Mouse (Mus musculus): ENCODE measurements at regions not wholly inside any gene's neighbourhood (a gene's known extent, or its start where the extent isn't known, plus 50 kb on each side); places are given as distances from the start of the nearest gene placed in this dataset.

GRCm38 (mm10) chr16:12681474-12681873 lies 428.0 kb upstream of the Ercc4 start:
- Histone ChIP-seq H3K9me3 (replicated peaks) (no peaks in the 10 kb centered on the region), H3K4me3 (ENCODE audit: low read depth, low read length) (no peak overlapping the region), H3K4me1 (ENCODE audit: insufficient read depth, low read depth, low read length) (no peaks in the 10 kb centered on the region), H3K36me3 (replicated peaks) (no peaks in the 10 kb centered on the region), H3K27me3 (ENCODE audit: insufficient read depth, low read length) (no peaks in the 10 kb centered on the region)
- ATAC-seq (ENCODE audit: extremely low read depth, insufficient number of reproducible peaks, low FRiP score, poor library complexity, severe bottlenecking) (no peak), DNase-seq (ENCODE audit: low spot score) (no peak)
- TF ChIP-seq CTCF (IDR thresholded peaks at IDR 0.05; ENCODE audit: low read depth, low read length) (no peak), TAL1 (conservative IDR thresholded peaks at IDR 0.05; ENCODE audit: low read depth, low read length) (no peak), GATA2 (IDR thresholded peaks at IDR 0.05; ENCODE audit: borderline replicate concordance, low read depth, low read length) (no peak), POLR2AphosphoS5 (IDR thresholded peaks at IDR 0.05; ENCODE audit: insufficient replicate concordance, low read depth, low read length) (no peak), GATA1 (IDR thresholded peaks at IDR 0.05; ENCODE audit: borderline replicate concordance, low read length) (no peak)

GRCm38 (mm10) chr16:12685816-12686215 lies 423.7 kb upstream of the Ercc4 start:
- H3K9me3 ChIP-seq (replicated peaks), result no peaks in the 10 kb centered on the region
- no peaks in the 10 kb centered on the region for H3K36me3 ChIP-seq (replicated peaks)
- no peaks in the 10 kb centered on the region for H3K27me3 ChIP-seq (ENCODE audit: insufficient read depth, low read length)
- DNase-seq (ENCODE audit: low spot score) (no peak), ATAC-seq (ENCODE audit: extremely low read depth, insufficient number of reproducible peaks, low FRiP score, poor library complexity, severe bottlenecking) (no peak)
- no peak overlapping the region for H3K4me3 ChIP-seq (ENCODE audit: low read depth, low read length)
- no peaks in the 10 kb centered on the region for H3K4me1 ChIP-seq (ENCODE audit: insufficient read depth, low read depth, low read length)
- TF ChIP-seq GATA1 (IDR thresholded peaks at IDR 0.05; ENCODE audit: borderline replicate concordance, low read length) (no peak), CTCF (IDR thresholded peaks at IDR 0.05; ENCODE audit: low read depth, low read length) (no peak), TAL1 (conservative IDR thresholded peaks at IDR 0.05; ENCODE audit: low read depth, low read length) (no peak), POLR2AphosphoS5 (IDR thresholded peaks at IDR 0.05; ENCODE audit: insufficient replicate concordance, low read depth, low read length) (no peak), GATA2 (IDR thresholded peaks at IDR 0.05; ENCODE audit: borderline replicate concordance, low read depth, low read length) (no peak)

GRCm38 (mm10) chr16:12691776-12692175 lies 417.7 kb upstream of the Ercc4 start:
- ATAC-seq (ENCODE audit: extremely low read depth, insufficient number of reproducible peaks, low FRiP score, poor library complexity, severe bottlenecking) (no peak), DNase-seq (ENCODE audit: low spot score) (no peak)

GRCm38 (mm10) chr16:12692739-12693292 lies 416.7 kb upstream of the Ercc4 start:
- Histone ChIP-seq H3K4me3 (ENCODE audit: low read depth, low read length) (no peak overlapping the region), H3K36me3 (replicated peaks) (no peaks in the 10 kb centered on the region), H3K27me3 (ENCODE audit: insufficient read depth, low read length) (no peaks in the 10 kb centered on the region), H3K4me1 (ENCODE audit: insufficient read depth, low read depth, low read length) (no peaks in the 10 kb centered on the region), H3K9me3 (replicated peaks) (no peaks in the 10 kb centered on the region)
- TF ChIP-seq GATA1 (IDR thresholded peaks at IDR 0.05; ENCODE audit: borderline replicate concordance, low read length), result no peak
- TF ChIP-seq POLR2AphosphoS5 (IDR thresholded peaks at IDR 0.05; ENCODE audit: insufficient replicate concordance, low read depth, low read length), result no peak
- TF ChIP-seq GATA2 (IDR thresholded peaks at IDR 0.05; ENCODE audit: borderline replicate concordance, low read depth, low read length), result no peak
- TF ChIP-seq CTCF (IDR thresholded peaks at IDR 0.05; ENCODE audit: low read depth, low read length), result no peak
- TF ChIP-seq TAL1 (conservative IDR thresholded peaks at IDR 0.05; ENCODE audit: low read depth, low read length), result no peak
- DNase-seq (ENCODE audit: low spot score) (no peak), ATAC-seq (ENCODE audit: extremely low read depth, insufficient number of reproducible peaks, low FRiP score, poor library complexity, severe bottlenecking) (no peak)

More at GRCm38 (mm10) chr16:12691776-12692175, 417.7 kb upstream of the Ercc4 start:
- Histone ChIP-seq H3K9me3 (replicated peaks) (no peaks in the 10 kb centered on the region), H3K36me3 (replicated peaks) (no peaks in the 10 kb centered on the region), H3K4me3 (ENCODE audit: low read depth, low read length) (no peak overlapping the region), H3K27me3 (ENCODE audit: insufficient read depth, low read length) (no peaks in the 10 kb centered on the region), H3K4me1 (ENCODE audit: insufficient read depth, low read depth, low read length) (no peaks in the 10 kb centered on the region)
- no peak for TF ChIP-seq CTCF (IDR thresholded peaks at IDR 0.05; ENCODE audit: low read depth, low read length)
- no peak for TF ChIP-seq GATA2 (IDR thresholded peaks at IDR 0.05; ENCODE audit: borderline replicate concordance, low read depth, low read length)
- TF ChIP-seq POLR2AphosphoS5 (IDR thresholded peaks at IDR 0.05; ENCODE audit: insufficient replicate concordance, low read depth, low read length), result no peak
- no peak for TF ChIP-seq TAL1 (conservative IDR thresholded peaks at IDR 0.05; ENCODE audit: low read depth, low read length)
- no peak for TF ChIP-seq GATA1 (IDR thresholded peaks at IDR 0.05; ENCODE audit: borderline replicate concordance, low read length)

- no peaks in the 10 kb centered on the region for H3K27me3 ChIP-seq (ENCODE audit: insufficient read depth, low read length)
- H3K36me3 ChIP-seq (replicated peaks), result no peaks in the 10 kb centered on the region
- no peak for ATAC-seq (ENCODE audit: extremely low read depth, insufficient number of reproducible peaks, low FRiP score, poor library complexity, severe bottlenecking)
- no peak overlapping the region for H3K4me3 ChIP-seq (ENCODE audit: low read depth, low read length)
- H3K9me3 ChIP-seq (replicated peaks), result no peaks in the 10 kb centered on the region
- DNase-seq (ENCODE audit: low spot score), result no peak
- no peak for TF ChIP-seq TAL1 (conservative IDR thresholded peaks at IDR 0.05; ENCODE audit: low read depth, low read length)
- no peak for TF ChIP-seq POLR2AphosphoS5 (IDR thresholded peaks at IDR 0.05; ENCODE audit: insufficient replicate concordance, low read depth, low read length)
- no peak for TF ChIP-seq GATA1 (IDR thresholded peaks at IDR 0.05; ENCODE audit: borderline replicate concordance, low read length)
- TF ChIP-seq CTCF (IDR thresholded peaks at IDR 0.05; ENCODE audit: low read depth, low read length), result no peak
- TF ChIP-seq GATA2 (IDR thresholded peaks at IDR 0.05; ENCODE audit: borderline replicate concordance, low read depth, low read length), result no peak
- H3K4me1 ChIP-seq (ENCODE audit: insufficient read depth, low read depth, low read length), result no peaks in the 10 kb centered on the region
These were observed 416.1 kb upstream of the Ercc4 start for GRCm38 (mm10) chr16:12693346-12693745.

GRCm38 (mm10) chr16:12694646-12695045 lies 414.8 kb upstream of the Ercc4 start:
- H3K27me3 ChIP-seq (ENCODE audit: insufficient read depth, low read length), result no peaks in the 10 kb centered on the region
- TF ChIP-seq POLR2AphosphoS5 (IDR thresholded peaks at IDR 0.05; ENCODE audit: insufficient replicate concordance, low read depth, low read length) (no peak), GATA1 (IDR thresholded peaks at IDR 0.05; ENCODE audit: borderline replicate concordance, low read length) (no peak), CTCF (IDR thresholded peaks at IDR 0.05; ENCODE audit: low read depth, low read length) (no peak), GATA2 (IDR thresholded peaks at IDR 0.05; ENCODE audit: borderline replicate concordance, low read depth, low read length) (no peak), TAL1 (conservative IDR thresholded peaks at IDR 0.05; ENCODE audit: low read depth, low read length) (no peak)
- no peaks in the 10 kb centered on the region for H3K36me3 ChIP-seq (replicated peaks)
- H3K4me1 ChIP-seq (ENCODE audit: insufficient read depth, low read depth, low read length), result no peaks in the 10 kb centered on the region
- DNase-seq (ENCODE audit: low spot score) (no peak), ATAC-seq (ENCODE audit: extremely low read depth, insufficient number of reproducible peaks, low FRiP score, poor library complexity, severe bottlenecking) (no peak)
- H3K9me3 ChIP-seq (replicated peaks), result no peaks in the 10 kb centered on the region
- no peak overlapping the region for H3K4me3 ChIP-seq (ENCODE audit: low read depth, low read length)
